Mouse (Mus musculus) neural tube, embryonic 12.5 days (tissue): ENCODE measurements around the gene Anxa2. TPM values are rescaled to one million over a fixed set of nuclear protein-coding genes. Genes with fewer than 3 reads are reported as not detected.

Experiments
- ATAC-seq: fragments of 200-750 bp; cut with Nextera tagmentation; 2 replicates; pipeline ENCODE4 v1.8.0; 2017; ENCODE audit warnings: low read depth, mild to moderate bottlenecking, moderate TSS enrichment, moderate library complexity; ENCODE audit not compliant: low FRiP score
- H3K27ac ChIP-seq: fragments of 300-500 bp; sonication (generic); 2 replicates; pipeline ENCODE4 v1.5.1; 2016
- H3K27me3 ChIP-seq: fragments of 300-500 bp; sonication (generic); replicated peaks from 2 replicates; pipeline ENCODE4 v1.6.1; 2016; ENCODE audit warnings: mild to moderate bottlenecking
- H3K36me3 ChIP-seq: fragments of 300-500 bp; sonication (generic); 2 replicates; pipeline ENCODE4 v1.6.1; 2016; ENCODE audit warnings: mild to moderate bottlenecking
- H3K4me1 ChIP-seq: fragments of 300-500 bp; sonication (generic); 2 replicates; pipeline ENCODE4 v1.6.1; 2016
- H3K4me2 ChIP-seq: fragments of 300-500 bp; sonication (generic); replicated peaks from 2 replicates; pipeline ENCODE4 v1.6.1; 2016; ENCODE audit warnings: mild to moderate bottlenecking
- H3K4me3 ChIP-seq: fragments of 300-500 bp; sonication (generic); 2 replicates; pipeline ENCODE4 v1.5.1; 2016
- H3K9ac ChIP-seq: fragments of 300-500 bp; sonication (generic); 2 replicates; pipeline ENCODE4 v1.6.1; 2016; ENCODE audit warnings: mild to moderate bottlenecking
- H3K9me3 ChIP-seq: fragments of 300-500 bp; sonication (generic); 2 replicates; pipeline ENCODE4 v1.6.1; 2016; ENCODE audit warnings: mild to moderate bottlenecking
- WGBS: fragments of 180-500 bp; shearing (Covaris S2); methylation state at CpG from one replicate; pipeline ENCODE4 v1.1.7; 2016; 5-methylcytosine and 5-hydroxymethylcytosine counted together
- polyA plus RNA-seq: library from polyadenylated mRNA; unstranded; fragments of >200 nt; fragmentation: Nextera tagmentation; extraction: Ambion mirVana; gene quantifications from 2 replicates; pipeline ENCODE4 v1.2.1, GENCODE M21; 2016

The Anxa2 gene
- polyA plus RNA-seq, 1 experiment from 2014 or later = 228 TPM

DNA sequence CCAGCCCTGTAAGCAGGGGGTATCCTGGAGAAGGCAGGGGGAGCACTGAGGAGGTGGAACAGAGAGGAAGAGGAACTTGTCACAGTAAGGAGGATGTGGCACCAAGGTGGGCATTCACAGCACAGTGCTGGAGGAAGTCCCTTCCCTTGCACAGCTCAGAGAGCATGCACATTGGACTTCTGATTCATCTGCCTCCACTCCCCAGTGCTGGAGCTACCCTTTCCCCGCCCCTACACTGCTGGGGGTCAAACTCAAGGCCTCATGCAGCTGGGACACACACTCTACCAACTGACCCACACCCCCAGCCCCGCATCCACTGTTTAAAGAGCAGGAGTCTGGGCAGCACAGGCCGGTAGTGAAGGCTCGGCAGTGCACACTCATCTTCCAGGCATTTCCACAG lies 12.7 kb downstream of the Anxa2 start:
- no peaks in the 10 kb centered on the region for H3K36me3 ChIP-seq
- H3K27ac ChIP-seq = no peak overlapping the region
- WGBS = 69% methylated on average over 4 of the region's 4 CpGs
- no peak overlapping the region for H3K4me2 ChIP-seq
- peaks cover 21% of the 10 kb centered on the region for H3K4me1 ChIP-seq
- no peak for ATAC-seq
- H3K27me3 ChIP-seq = no peaks in the 10 kb centered on the region
- no peaks in the 10 kb centered on the region for H3K9me3 ChIP-seq
- H3K4me3 ChIP-seq = no peak overlapping the region
- H3K9ac ChIP-seq = no peak overlapping the region

DNA sequence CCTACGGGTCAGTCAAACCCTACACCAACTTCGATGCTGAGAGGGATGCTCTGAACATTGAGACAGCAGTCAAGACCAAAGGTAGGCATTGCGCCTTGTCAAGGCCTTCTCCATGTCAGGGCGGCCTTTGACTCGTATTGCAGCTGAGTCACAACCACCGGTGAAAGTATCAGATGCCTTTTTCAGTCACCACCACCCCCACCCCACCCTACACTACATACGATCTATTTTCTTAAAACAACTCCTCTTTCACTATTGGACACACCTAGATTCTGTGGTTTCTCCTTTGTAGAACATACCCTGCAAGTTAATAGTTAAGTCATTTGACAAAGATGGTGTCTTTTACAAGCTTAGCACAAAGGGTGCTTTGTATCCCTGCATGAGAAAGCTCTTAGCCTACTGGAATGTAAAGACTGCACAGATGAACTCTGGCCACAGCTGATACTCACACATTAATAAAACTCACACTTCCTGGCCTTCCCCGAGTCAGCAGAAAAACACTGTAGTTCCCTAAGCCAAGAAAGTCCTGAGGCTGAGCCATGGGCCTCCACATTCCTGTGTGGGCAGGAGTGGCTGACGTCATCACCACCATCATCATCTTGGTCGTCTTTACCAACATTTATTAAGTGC lies 14.0 kb downstream of the Anxa2 start:
- WGBS = 69% methylated on average over 10 of the region's 10 CpGs
- ATAC-seq = no peak
- H3K36me3 ChIP-seq = no peaks in the 10 kb centered on the region
- no peak overlapping the region for H3K4me2 ChIP-seq
- H3K4me3 ChIP-seq = no peak overlapping the region
- no peak overlapping the region for H3K27ac ChIP-seq
- no peaks in the 10 kb centered on the region for H3K27me3 ChIP-seq
- no peak overlapping the region for H3K9ac ChIP-seq
- H3K4me1 ChIP-seq = peaks cover 21% of the 10 kb centered on the region
- no peaks in the 10 kb centered on the region for H3K9me3 ChIP-seq

DNA sequence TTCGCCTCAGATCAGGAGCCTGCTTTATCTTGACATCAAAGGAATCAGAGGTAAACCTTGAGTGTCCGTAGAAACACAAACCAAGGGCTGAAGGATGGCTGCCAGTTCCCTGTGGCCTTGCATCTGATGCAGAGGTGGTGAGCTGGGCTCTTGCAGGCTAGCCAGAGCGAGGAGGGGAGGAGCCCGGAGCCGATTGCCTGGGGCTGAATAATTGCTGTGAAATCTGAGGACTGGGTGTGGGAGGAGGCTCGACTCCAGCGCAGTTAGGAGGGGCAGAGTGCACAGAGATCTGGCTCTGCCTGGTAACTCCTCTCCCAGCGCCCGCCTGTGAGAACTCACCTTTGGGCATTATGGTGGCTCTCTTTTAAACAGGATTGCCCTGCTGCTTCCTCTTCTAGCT lies 15.6 kb downstream of the Anxa2 start:
- no peak overlapping the region for H3K27ac ChIP-seq

GRCm38 (mm10) chr9:69470362-69470761 lies 16.9 kb downstream of the Anxa2 start:
- no peak overlapping the region for H3K4me3 ChIP-seq
- WGBS = 64% methylated on average over 5 of the region's 5 CpGs
- H3K27me3 ChIP-seq = no peaks in the 10 kb centered on the region
- H3K9me3 ChIP-seq = no peaks in the 10 kb centered on the region
- peaks cover 21% of the 10 kb centered on the region for H3K4me1 ChIP-seq
- no peak for ATAC-seq
- H3K27ac ChIP-seq = no peak overlapping the region
- no peaks in the 10 kb centered on the region for H3K36me3 ChIP-seq
- H3K4me2 ChIP-seq = no peak overlapping the region
- H3K9ac ChIP-seq = no peak overlapping the region

More for the DNA sequence above, 15.6 kb downstream of the Anxa2 start:
- H3K27me3 ChIP-seq = no peaks in the 10 kb centered on the region
- H3K36me3 ChIP-seq = no peaks in the 10 kb centered on the region
- H3K4me2 ChIP-seq = 0 out of 2 replicates have a peak overlapping the region, but pooled peaks have one; percentile 3
- 5% methylated on average over 9 of the region's 9 CpGs for WGBS
- no peaks in the 10 kb centered on the region for H3K9me3 ChIP-seq
- H3K4me3 ChIP-seq = no peak overlapping the region
- peak; percentile 56 for ATAC-seq
- peaks cover 21% of the 10 kb centered on the region for H3K4me1 ChIP-seq
- H3K9ac ChIP-seq = no peak overlapping the region

GRCm38 (mm10) chr9:69470921-69471320 lies 17.5 kb downstream of the Anxa2 start:
- H3K4me2 ChIP-seq = no peak overlapping the region
- no peaks in the 10 kb centered on the region for H3K36me3 ChIP-seq
- H3K27me3 ChIP-seq = no peaks in the 10 kb centered on the region
- no peak overlapping the region for H3K27ac ChIP-seq
- no peak overlapping the region for H3K9ac ChIP-seq
- H3K4me3 ChIP-seq = no peak overlapping the region
- H3K9me3 ChIP-seq = no peaks in the 10 kb centered on the region
- ATAC-seq = no peak
- H3K4me1 ChIP-seq = peaks cover 21% of the 10 kb centered on the region
- 31% methylated on average over 6 of the region's 6 CpGs for WGBS

DNA sequence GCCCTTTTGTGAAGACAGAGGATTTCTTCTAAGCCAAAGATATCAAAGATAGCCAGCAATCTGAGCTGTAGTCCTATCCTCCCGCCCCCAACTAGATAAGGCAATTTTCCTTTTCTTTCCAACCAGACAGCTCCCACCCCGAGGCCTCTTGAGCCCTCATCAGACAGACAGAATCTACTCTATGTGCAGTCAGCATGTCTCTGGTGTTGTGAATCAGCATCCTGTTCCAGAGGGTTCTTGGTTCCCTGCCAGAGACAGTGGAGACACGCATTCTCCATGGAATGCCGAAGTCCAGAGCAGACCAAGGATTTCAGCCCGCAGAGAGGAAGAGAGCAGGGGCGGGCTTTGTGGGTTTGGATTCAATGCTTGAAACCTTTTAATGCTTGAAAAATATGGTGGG lies 19.3 kb downstream of the Anxa2 start:
- no peak overlapping the region for H3K27ac ChIP-seq
- 89% methylated on average over 6 of the region's 6 CpGs for WGBS
- H3K27me3 ChIP-seq = no peaks in the 10 kb centered on the region
- H3K9me3 ChIP-seq = no peaks in the 10 kb centered on the region
- no peaks in the 10 kb centered on the region for H3K36me3 ChIP-seq
- ATAC-seq = no peak
- no peak overlapping the region for H3K4me2 ChIP-seq
- no peak overlapping the region for H3K4me3 ChIP-seq
- no peak overlapping the region for H3K9ac ChIP-seq
- H3K4me1 ChIP-seq = peaks cover 18% of the 10 kb centered on the region

GRCm38 (mm10) chr9:69475873-69476272 lies 22.5 kb downstream of the Anxa2 start:
- 86% methylated on average over 6 of the region's 6 CpGs for WGBS
- ATAC-seq = no peak

GRCm38 (mm10) chr9:69477195-69477823 lies 23.9 kb downstream of the Anxa2 start:
- H3K27me3 ChIP-seq = no peaks in the 10 kb centered on the region
- H3K9ac ChIP-seq = no peak overlapping the region
- H3K36me3 ChIP-seq = no peaks in the 10 kb centered on the region
- 62% methylated on average over 14 of the region's 14 CpGs for WGBS
- no peak overlapping the region for H3K4me2 ChIP-seq
- no peak overlapping the region for H3K4me3 ChIP-seq
- H3K27ac ChIP-seq = no peak overlapping the region
- no peak for ATAC-seq
- peaks cover 5% of the 10 kb centered on the region; the same call in 1 of the 2 replicates for H3K4me1 ChIP-seq
- no peaks in the 10 kb centered on the region for H3K9me3 ChIP-seq

More at GRCm38 (mm10) chr9:69475873-69476272, 22.5 kb downstream of the Anxa2 start:
- no peaks in the 10 kb centered on the region for H3K36me3 ChIP-seq
- H3K9ac ChIP-seq = no peak overlapping the region
- no peak overlapping the region for H3K4me2 ChIP-seq
- peaks cover 6% of the 10 kb centered on the region for H3K4me1 ChIP-seq
- no peaks in the 10 kb centered on the region for H3K9me3 ChIP-seq
- no peak overlapping the region for H3K27ac ChIP-seq
- no peaks in the 10 kb centered on the region for H3K27me3 ChIP-seq
- H3K4me3 ChIP-seq = no peak overlapping the region

GRCm38 (mm10) chr9:69477824-69478222 lies 24.4 kb downstream of the Anxa2 start:
- Histone ChIP-seq H3K27me3 (no peaks in the 10 kb centered on the region), H3K4me1 (peaks cover 5% of the 10 kb centered on the region; the same call in 1 of the 2 replicates), H3K9ac (no peak overlapping the region), H3K36me3 (no peaks in the 10 kb centered on the region), H3K4me2 (no peak overlapping the region), H3K27ac (no peak overlapping the region), H3K9me3 (no peaks in the 10 kb centered on the region), H3K4me3 (no peak overlapping the region)
- no peak for ATAC-seq
- 68% methylated on average over 6 of the region's 6 CpGs for WGBS

DNA sequence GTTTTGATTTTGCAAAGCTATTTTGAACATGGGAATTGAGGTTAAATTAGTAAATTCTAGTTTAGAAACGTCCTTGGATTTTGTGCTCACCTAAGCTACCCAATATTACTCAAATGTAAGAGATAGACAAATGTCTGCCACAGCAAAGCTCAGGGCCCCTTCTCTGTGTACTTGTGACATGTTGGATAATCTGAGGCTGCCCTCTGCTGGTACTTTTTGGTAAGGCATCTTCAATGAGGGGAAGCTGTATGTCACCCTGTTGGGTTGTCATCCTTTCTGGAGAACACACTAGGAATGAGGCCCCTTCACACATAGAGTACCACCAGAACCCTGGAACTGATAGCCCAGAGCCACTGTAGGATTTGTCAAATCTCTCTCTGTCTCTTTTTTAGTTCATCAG lies 26.9 kb downstream of the Anxa2 start:
- Histone ChIP-seq H3K27me3 (no peaks in the 10 kb centered on the region), H3K4me3 (no peak overlapping the region), H3K27ac (no peak overlapping the region), H3K4me1 (peaks cover 5% of the 10 kb centered on the region), H3K9me3 (no peaks in the 10 kb centered on the region), H3K36me3 (no peaks in the 10 kb centered on the region), H3K4me2 (no peak overlapping the region), H3K9ac (no peak overlapping the region)
- 0 out of 2 replicates have a peak, but pooled peaks have one; percentile 37 for ATAC-seq
- WGBS = 2% methylated on average over 1 of the region's 1 CpGs

DNA sequence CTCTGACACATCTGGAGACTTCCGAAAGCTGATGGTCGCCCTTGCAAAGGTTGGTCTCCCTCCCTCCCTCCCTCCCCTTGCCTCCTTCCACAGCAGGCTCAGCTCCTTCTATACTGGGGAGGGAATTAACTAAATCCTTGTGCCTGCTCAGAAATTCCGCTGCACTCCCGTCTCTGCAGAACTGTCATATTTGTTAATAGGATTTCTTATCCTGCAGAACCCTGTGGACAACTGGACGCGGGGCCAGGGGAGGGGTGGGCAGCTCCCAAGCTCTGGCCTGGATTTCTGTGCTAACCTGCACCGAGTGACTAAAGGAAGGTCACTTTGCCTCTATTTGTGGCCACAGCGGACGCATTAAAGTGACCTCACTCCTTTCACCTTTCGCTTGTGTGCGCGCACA lies 30.4 kb downstream of the Anxa2 start:
- H3K9me3 ChIP-seq = no peaks in the 10 kb centered on the region

DNA sequence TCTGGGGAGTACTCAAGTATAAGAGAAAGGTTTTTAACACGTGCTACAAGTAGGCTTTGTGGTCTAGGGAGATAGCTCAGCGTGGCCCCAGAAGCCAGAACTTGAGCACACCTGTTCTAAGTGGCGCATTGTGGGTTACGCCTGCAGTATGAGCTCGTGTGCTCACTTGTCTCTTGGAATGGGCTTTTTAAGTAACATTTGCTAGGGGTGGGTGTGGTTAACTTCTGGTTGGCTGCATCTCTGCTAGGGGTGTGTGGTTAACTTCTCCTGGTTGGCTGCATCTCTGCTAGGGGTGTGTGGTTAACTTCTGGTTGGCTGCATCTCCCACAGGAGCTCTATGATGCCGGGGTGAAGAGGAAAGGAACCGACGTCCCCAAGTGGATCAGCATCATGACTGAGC lies 32.7 kb downstream of the Anxa2 start:
- Histone ChIP-seq H3K4me1 (peaks cover 3% of the 10 kb centered on the region; the same call in 1 of the 2 replicates), H3K27me3 (no peaks in the 10 kb centered on the region; the same call in 1 of the 2 replicates), H3K36me3 (no peaks in the 10 kb centered on the region; the same call in 1 of the 2 replicates), H3K4me3 (no peak overlapping the region), H3K4me2 (no peak overlapping the region), H3K9me3 (no peaks in the 10 kb centered on the region), H3K9ac (no peak overlapping the region), H3K27ac (no peak overlapping the region)
- 72% methylated on average over 8 of the region's 8 CpGs for WGBS
- no peak for ATAC-seq

More for the DNA sequence above, 30.4 kb downstream of the Anxa2 start:
- ATAC-seq = no peak
- 65% methylated on average over 12 of the region's 12 CpGs for WGBS
- Histone ChIP-seq H3K4me3 (no peak overlapping the region), H3K9ac (no peak overlapping the region), H3K27me3 (no peaks in the 10 kb centered on the region; the same call in 1 of the 2 replicates), H3K36me3 (no peaks in the 10 kb centered on the region), H3K27ac (no peak overlapping the region), H3K4me1 (peaks cover 2% of the 10 kb centered on the region; the same call in 1 of the 2 replicates), H3K4me2 (no peak overlapping the region)
